Mouse (Mus musculus) kidney, postnatal 14 days (tissue): Measurements from ENCODE around the gene Cisd1.

Source experiments
- DNase-seq: peaks from one replicate; pipeline ENCODE4 v3.0.0; 2022; ENCODE audit warnings: mixed read lengths

The Cisd1 gene

DNA sequence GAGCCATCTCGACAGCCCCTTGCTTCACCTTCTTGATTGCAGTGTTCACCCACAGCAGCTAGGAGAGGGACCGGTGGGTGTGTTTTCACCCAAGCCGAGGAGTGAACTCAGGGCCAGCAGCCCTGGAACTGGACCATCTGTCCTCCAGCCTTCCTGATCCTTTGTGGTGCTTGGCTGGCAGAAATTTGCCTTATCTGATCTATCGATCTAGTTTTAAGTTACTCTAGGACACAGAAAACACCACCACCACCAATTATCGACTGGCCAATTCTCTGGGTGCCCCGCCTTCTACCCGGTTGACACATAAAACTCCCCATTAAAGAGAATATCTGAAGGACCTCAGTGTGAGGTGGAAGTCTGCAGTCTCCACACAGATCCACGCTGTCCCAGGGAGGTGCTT is 21.1 kb downstream of the Cisd1 start:
- DNase-seq = no peak

GRCm38 (mm10) chr10:71316497-71316896 is 28.3 kb downstream of the Cisd1 start:
- no peak for DNase-seq

GRCm38 (mm10) chr10:71316056-71316455 is 28.7 kb downstream of the Cisd1 start:
- no peak for DNase-seq

- DNase-seq = no peak
Measured at GRCm38 (mm10) chr10:71314596-71314995, 30.2 kb downstream of the Cisd1 start.

- no peak for DNase-seq
Measured at GRCm38 (mm10) chr10:71310288-71310687, 34.5 kb downstream of the Cisd1 start.

- no peak for DNase-seq
Measured at GRCm38 (mm10) chr10:71308199-71308598, 36.6 kb downstream of the Cisd1 start.

- DNase-seq = no peak
Measured at GRCm38 (mm10) chr10:71306759-71307158, 38.0 kb downstream of the Cisd1 start.

GRCm38 (mm10) chr10:71306190-71306589 is 38.6 kb downstream of the Cisd1 start:
- DNase-seq = peak; percentile 54

DNA sequence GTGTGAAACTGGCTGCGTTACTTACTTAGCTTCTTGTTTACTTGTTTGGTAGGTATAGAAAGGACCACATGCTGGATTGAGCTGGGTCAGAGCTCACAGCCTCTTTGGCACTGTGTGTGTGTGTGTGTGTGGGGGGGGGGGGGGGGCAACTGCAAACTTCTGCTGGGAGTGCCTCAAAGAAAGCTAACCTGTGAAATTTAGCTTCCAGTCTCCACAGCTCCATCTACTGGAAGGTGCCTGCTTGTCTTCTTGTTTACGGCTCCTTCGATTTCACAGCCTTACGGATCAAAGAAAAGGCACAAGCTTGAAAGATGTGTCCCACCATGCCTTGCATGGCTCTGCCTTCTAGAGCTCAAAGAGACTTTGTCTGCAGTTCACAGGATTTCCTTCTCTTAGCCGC is 42.3 kb downstream of the Cisd1 start:
- DNase-seq = peak; percentile 41

DNA sequence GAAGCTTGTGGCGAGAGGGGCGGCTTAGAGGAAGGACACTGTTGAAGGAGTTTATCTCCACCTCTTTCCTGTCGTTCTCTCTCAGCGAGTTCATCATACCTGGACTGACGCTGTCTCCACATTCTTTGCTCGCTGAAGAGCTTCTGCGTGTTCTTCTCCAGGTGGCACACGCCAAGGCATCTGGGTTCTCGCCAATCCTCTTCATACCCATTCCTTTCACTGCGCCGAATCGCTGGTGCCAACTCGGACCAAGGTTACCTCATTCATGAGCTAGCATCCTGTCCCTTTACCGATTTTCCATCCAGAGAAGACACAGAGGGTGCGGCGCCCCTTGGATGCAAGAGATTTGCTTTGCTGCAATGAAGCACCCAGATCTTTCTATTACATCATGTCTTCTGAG is 44.6 kb downstream of the Cisd1 start:
- no peak for DNase-seq

DNA sequence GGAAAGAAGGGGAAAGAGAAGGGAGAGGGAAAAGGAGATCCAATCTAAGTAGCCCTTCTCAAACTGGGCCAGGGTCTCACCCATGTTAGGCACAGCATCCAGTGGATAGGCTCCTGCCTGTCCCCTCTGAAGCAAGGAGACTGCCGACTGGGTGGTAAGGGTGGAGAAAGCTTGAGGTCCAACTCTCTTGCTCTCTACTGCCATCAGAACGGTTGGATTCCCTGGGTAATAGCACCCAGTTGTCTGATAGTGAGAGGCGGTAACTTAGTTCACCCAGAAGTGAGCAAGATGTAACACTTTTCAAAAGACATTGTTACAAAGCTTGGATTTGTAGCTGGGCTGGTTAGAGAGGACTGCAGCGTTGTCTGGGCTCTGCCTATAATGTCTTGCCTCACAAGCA is 51.5 kb downstream of the Cisd1 start:
- no peak for DNase-seq

DNA sequence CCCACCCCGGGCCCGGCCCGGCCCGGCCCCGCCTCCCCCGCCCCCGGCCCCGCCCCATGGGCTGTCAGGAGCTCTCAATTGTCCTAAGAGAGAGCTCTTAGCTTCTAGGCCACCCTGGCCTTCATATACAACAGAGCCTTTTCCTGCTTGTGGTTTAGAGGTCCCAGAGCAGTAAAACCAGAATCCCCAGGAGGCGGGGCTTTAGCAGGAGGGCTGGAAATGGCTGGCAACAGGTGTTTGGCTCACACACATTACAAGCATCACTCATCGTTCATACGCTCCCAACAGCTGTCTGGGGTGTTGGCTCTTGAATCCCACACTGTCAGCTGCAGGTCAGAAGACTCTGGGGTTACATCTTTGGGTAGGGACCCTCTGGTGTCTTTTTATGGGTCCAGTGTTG is 52.5 kb downstream of the Cisd1 start:
- no peak for DNase-seq

DNA sequence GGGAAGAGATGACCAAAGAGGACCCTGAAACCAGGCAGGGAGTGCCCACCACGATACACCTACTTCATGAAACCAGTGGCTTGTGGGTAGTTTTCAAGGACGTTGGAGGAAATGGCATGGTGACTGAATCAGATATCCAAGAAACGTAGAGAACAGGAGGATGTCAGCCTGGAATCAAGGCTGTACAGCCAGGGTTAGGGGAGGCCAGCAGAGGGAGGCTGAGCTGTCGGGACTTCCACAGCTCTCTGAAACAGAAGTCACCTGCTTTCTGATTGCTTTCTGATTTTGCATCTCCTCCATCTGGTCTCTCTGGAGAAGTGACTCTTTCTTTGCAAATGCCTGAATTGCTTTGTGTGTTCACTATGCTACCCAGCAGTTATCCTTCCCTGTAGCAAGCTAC is 53.0 kb downstream of the Cisd1 start:
- no peak for DNase-seq

DNA sequence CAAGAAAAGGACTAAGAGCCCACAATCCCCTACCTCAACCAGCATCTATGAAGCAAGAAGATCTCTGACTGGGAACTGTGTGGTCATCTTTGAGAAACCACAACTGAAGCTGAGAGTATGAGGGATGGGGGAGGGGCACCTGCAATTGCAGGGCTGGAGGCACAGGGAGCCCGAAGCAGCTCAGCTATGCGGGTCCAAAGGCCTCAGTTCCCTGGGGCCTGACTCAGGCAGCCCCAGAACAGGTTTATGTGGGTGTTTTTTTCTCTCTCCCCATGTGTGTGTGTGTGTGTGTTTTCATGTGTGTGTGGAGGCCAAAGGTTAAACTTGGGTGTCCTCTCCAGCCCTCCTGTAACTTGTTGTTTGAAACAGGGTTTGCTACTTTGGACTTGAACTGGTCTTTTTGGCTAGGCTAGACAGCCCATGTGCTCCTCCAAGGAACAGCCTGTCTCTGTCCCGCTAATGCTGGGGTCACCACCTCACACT is 53.5 kb downstream of the Cisd1 start:
- DNase-seq = peak; percentile 59

GRCm38 (mm10) chr10:71285126-71285580 is 59.6 kb downstream of the Cisd1 start, which contains the start of gene Ube2d1:
TSS of gene Ube2d1 (minus strand) at chr10:71285262.
- peak; percentile 91 for DNase-seq

DNA sequence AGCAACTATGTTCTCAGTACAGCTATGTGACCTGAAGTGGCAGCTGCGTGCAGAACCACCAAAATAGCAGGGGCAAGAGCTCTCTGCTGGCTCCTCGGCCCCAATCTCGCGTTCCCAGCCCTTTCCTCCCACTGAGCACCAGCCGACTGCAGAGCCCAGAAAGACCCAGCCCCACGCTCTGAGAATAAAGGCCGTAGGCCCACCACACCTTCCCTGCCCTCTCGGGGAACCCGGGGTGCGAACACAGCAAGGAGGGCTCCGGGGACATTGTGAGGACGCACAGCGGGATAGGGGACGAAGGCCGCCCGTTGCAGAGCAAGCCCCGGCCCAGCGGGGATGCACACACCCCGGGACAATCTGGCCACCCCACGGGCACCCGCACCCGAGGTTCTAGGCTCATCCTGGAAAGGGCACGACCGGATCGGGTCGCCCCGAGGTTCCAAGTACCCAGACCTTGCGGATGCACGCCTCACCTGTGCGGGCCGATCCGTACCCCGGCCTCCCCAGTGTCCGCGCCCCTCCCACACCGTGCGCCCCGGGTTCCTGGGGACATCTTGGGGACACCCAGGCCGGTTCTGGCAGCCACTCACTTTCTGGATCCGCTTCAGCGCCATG is 60.1 kb downstream of the Cisd1 start:
- DNase-seq = no peak

DNA sequence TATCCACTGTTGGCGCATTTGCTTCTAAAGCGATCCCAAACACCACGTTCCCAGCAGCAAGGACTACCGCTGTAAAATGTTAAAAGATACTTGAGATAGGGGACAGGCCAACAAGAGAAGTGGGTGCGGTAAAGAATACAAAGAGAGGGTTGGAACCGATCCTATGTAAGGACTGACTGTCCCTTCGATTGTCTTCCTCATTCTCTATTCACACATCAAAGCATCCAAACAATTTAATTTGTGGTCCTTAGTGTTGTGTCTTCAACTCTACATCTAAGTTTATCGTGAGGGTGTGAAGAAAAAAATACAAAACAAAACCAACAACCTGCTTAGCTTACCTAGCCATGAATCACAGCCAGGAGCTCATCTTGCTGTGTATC is 60.6 kb downstream of the Cisd1 start:
- DNase-seq = no peak
